In the genomic region with DNA sequence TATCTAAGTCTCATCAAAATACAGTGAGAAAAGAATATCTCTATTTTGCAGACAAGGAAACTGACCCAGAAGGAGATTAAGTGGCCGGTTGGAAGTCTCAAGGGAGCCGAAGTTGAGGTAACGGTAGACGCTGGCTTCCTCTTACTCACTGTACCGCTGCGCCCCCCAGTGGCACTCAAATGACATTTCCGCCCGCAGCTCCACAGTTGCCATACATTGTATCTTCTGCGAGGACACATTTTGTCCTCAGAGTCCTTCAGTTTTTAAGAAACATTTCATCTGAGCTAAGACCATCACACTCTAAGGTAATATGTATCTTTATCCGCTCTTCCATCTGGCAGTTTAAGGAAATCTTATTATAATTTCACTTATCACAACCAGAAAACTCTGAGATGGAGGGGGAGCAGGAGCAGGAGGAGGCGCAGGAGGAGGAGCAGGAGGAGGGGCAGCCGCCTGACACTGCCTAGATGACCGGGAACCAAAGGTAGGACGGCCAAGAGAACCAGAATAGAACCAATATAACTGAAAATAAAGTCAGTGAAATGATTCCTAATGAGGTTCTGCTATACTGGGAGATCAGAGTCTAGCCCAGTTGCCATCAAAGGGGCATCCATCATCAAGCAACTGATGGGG, we compare ENCODE assay signal across 8 mouse cellular contexts. TPM values are rescaled to one million over a fixed set of nuclear protein-coding genes. Genes with fewer than 3 reads are reported as not detected.
DNase-seq lines count a peak whose midpoint lies in the region; ATAC-seq lines count a peak whose summit lies in the region.

No protein-coding gene starts in this region.

- H3K4me3 ChIP-seq in hindbrain, embryonic 14.5 days (replicated peaks; ENCODE audit: low read length), result no peak overlapping the region

- H3K9ac ChIP-seq in hindbrain, embryonic 14.5 days, result no peak overlapping the region; the same call in 1 of the 2 replicates

- H3K27me3 ChIP-seq in hindbrain, embryonic 14.5 days (ENCODE audit: control insufficient read depth, insufficient read depth, low read length), result peaks cover 10% of the 10 kb centered on the region; the same call in 1 of the 2 replicates

- no peak overlapping the region for H3K4me2 ChIP-seq in hindbrain, embryonic 14.5 days (replicated peaks)

- peaks cover 5% of the 10 kb centered on the region; the same call in 1 of the 2 replicates for H3K4me1 ChIP-seq in hindbrain, embryonic 14.5 days (replicated peaks; ENCODE audit: control insufficient read depth, insufficient read depth, low read length)

- DNase-seq in R1 (ENCODE audit: low read depth, low spot score), result peak; percentile 75
- DNase-seq in cerebellum, adult 8-10 months, result peak; percentile 75
- peak; percentile 37 to 92 for DNase-seq in frontal cortex, adult 2 months (ENCODE audit: extremely low spot score in 1 of 2, low spot score in 1 of 2)
- DNase-seq in hindbrain, embryonic 14.5 days (ENCODE audit: low spot score), result peak; percentile 89
- peak; percentile 64 to 70 for DNase-seq in layer of hippocampus, postnatal 36 days
- peak; percentile 73 to 82 for DNase-seq in lung, postnatal 4 days
- peak; percentile 85 to 88 for DNase-seq in right cerebral cortex, postnatal 10 days (ENCODE audit: low spot score in 2 of 2)
- DNase-seq in urinary bladder, postnatal 36 days (ENCODE audit: low spot score in 2 of 2), result peak; percentile 46 to 74

- peak; percentile 72; the same call in 1 of the 2 replicates for ATAC-seq in hindbrain, embryonic 14.5 days (ENCODE audit: low FRiP score)

- WGBS in hindbrain, embryonic 14.5 days, result 5% methylated on average over 14 of the region's 14 CpGs

- H3K9me3 ChIP-seq in hindbrain, embryonic 14.5 days (ENCODE audit: control insufficient read depth, low read length), result no peaks in the 10 kb centered on the region

- no peaks in the 10 kb centered on the region for H3K36me3 ChIP-seq in hindbrain, embryonic 14.5 days (replicated peaks; ENCODE audit: control insufficient read depth, insufficient read depth)

- no peak overlapping the region for H3K27ac ChIP-seq in hindbrain, embryonic 14.5 days

RNA-seq across cellular contexts. Expression of a gene that starts 19.3 kb away (rescaled TPM):
- polyA plus RNA-seq in frontal cortex, adult 2 months (2012; rRNA removed), result 22.3 and 27.5 TPM in 2 replicates
- 16.1 TPM in 2 replicates for polyA plus RNA-seq in hindbrain, embryonic 14.5 days (2014; fragmentation: Nextera tagmentation; extraction: Ambion mirVana)
- 10 to 100 TPM; 20.0 to 24.8 TPM for total RNA-seq in layer of hippocampus, postnatal 36 days (2021)

RNA-seq across cellular contexts. Expression of a gene that starts 31.2 kb away (rescaled TPM):
- 80.3 and 82.8 TPM in 2 replicates for polyA plus RNA-seq in frontal cortex, adult 2 months (2012; rRNA removed)
- polyA plus RNA-seq in hindbrain, embryonic 14.5 days (2014; fragmentation: Nextera tagmentation; extraction: Ambion mirVana), result 10.5 and 13.5 TPM in 2 replicates
- total RNA-seq in layer of hippocampus, postnatal 36 days (2021), result 10 to 100 TPM; 41.8 to 60.0 TPM
